Mouse (Mus musculus) kidney, postnatal 25 days (tissue): Measurements from ENCODE around the gene Tmem53.
A peak's percentile ranks its signal among the peaks of the same experiment; 100 is the strongest.

Source experiments
- DNase-seq, 2 experiments: peaks; one replicate each; pipeline ENCODE4 v3.0.0; 2021; ENCODE audit warnings: mixed read lengths in 2 of 2

Gene Tmem53

DNA sequence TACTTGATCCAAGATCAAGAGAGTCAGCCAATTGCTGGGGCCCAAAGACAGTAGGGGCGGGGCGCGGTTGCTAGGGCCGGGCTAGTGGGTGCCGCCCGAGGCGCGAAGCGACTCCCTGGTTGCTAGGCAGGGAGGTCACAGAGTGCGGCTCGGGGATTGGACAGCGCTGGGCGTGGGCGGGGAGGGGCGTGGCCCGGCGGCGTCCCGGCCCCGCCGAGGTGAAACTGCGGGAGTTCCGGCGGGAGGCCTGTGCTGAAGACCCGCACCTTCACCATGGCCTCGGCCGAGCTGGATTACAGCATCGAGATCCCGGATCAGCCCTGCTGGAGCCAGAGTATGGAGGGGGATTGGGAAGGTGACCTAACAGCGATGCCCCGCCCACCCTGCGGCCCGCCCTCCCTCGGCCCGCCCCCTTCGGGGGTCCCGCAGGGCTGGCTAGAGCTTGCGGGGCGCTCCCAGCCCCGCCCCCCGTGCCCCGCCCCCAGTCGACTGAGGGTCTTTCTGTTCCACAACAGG lies at the start of gene Tmem53, which contains the start of gene Armh1:
TSS of gene Tmem53 (plus strand) at position 151 of the 516 bp plus-strand sequence.
TSS of gene Armh1 (minus strand) at position 325 of the 516 bp plus-strand sequence.
- DNase-seq: peak; percentile 95 to 98

DNA sequence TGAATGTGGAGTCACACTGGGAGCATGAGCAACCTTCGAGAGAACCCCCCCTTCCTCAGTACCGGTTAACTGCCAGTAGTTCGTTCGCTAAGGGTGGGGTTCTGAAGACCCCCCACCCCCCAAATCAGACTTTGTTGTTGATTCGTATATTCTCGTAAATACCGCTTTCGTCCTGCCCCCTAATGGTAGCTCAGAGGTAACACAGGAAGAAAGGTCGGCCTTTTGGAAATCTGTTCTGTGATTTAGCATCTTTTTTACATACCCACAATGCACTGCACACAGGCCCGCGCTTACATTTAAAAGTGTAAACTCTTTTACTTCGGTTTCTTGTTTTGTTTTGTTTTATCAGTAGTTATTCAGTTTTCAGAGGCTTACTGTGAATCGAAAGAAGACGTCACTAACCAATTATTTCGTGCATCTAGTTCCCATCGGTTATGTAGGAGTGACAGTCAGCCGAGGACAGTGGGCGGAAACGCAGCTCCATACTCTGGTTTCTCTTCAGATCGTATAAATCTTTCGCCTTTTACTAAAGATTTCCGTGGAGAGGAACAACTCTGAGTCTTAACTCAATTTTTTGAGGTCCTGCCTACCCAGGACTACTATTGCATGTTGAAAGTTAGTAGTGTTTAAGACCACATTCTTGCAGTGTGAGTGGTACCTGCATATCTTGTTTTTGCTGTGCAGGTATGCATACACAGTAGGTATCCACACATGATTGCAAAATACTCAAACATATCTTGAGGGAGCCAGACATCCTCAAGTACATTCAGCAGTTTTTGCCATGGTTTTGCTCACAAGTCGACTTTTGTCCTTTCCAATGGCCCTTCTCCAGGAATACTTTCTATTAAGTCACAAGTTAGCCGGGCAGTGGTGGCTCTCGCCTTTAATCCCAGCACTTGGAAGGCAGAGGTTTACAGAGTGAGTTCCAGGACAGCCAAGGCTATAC lies 49.4 kb upstream of the Tmem53 start:
- DNase-seq: peak; percentile 56 to 59

DNA sequence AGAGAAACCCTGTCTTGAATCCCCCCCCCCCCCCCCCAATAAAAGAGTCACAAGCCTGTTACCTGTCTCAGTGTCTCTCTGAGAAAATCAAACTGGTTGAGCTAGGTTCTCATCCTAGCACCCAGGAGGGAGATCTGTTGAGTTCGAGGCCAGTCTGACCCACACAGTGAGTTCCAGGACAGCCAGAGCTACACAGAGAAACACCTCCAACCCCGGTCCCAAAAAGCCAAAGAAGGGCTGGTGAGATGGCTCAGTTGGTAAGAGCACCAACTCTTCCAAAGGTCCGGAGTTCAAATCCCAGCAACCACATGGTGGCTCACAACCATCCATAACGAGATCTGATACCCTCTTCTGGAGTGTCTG lies 48.8 kb upstream of the Tmem53 start:
- no peak for DNase-seq

DNA sequence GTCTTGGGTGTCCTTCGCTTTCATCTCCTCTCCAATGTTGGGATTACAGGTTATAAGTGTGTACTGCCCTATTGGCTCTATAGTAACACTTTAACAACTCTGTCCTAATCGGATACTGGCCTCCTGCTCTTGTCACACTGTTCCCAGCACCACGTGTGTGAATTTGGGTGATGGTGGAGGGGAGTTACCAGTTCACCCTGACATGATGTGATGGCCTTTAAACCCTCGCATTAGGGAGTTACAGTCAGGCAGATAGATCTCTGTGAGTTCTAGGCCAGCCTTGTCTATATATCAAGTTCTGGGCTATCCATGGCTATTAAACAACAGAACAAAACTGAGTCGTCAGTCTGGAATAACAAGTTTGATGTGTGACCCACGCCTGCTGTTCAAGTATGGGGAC lies 42.2 kb upstream of the Tmem53 start:
- DNase-seq: no peak

DNA sequence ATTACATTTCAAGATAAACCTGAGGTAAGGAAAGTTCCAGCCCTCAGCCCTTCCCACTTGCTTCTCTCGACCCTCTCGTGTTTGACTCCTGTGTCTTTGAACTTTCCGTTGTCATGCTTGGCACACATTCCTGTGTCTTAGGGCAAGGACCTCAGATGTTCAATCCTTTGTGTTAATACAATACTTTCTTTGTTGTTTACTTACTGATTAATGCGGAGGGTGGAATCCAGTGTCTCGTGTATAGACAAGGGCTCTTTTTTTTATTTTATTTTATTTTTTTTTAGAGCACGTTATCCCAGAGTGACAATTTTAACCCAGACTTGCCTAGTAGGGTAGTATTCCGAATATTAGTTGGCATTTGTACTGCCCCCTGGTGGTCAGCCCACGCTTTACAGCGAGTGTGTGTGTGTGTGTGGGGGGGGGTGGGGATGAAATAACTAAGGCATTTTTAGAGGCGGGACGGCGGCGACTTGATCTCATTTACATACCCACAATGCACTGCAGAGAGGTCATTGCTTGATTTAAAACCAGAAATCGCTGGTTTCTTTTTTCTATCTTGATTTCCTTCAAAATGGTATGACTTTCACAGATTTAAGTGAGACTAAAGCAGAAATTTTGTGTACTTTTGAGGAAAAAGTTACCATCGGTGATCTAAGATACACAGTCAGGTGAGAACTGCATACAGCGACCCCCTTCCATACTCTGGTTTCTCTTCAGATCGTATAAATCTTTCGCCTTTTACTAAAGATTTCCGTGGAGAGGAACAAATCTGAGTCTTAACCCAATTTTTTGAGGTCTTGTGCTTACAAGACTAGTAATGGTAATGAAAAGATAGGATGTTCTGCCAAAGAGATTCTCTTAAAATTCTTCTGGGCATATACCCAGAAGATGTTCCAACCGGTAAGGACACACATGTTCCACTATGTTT lies 41.3 kb upstream of the Tmem53 start:
- peak; percentile 88 to 95 for DNase-seq

DNA sequence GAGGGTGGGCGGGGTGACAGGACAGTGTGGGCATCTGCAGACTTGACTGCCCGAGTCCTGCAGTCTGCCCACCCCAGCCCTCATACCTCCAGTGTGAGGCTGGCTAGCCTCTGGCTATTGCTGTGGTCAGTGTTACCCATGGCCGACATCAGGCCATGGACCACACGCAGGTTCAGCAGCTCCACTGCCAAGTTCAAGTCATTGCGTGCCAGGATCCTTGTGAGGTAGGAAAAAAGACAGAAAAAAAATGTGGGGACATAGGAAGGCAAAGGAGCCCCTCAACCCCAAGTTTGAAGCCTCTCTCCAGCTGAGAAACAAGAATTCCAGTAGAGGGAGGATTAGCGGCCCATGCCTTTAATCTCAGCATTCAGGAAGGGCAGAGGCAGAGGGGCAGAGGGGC lies 37.5 kb upstream of the Tmem53 start:
- DNase-seq: no peak

DNA sequence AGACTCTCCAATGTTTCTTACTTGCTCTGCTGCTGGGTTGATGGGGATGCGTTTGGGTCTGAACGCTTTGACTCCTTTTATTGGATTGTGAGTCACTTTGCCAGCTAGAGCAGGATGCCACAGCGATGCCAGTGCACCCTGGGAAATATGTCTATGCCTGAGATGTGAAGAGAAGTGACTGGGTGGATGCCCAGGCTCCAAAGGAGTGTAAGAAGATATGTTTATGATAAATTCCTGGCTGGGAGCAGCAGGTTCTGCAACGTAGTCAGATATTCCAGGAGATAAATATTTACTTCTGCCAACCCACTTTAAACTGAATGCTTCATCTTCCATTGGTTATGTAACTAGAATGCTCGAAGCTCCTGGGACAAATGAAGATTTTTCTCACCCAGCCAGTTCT lies 34.7 kb upstream of the Tmem53 start:
- DNase-seq: no peak

DNA sequence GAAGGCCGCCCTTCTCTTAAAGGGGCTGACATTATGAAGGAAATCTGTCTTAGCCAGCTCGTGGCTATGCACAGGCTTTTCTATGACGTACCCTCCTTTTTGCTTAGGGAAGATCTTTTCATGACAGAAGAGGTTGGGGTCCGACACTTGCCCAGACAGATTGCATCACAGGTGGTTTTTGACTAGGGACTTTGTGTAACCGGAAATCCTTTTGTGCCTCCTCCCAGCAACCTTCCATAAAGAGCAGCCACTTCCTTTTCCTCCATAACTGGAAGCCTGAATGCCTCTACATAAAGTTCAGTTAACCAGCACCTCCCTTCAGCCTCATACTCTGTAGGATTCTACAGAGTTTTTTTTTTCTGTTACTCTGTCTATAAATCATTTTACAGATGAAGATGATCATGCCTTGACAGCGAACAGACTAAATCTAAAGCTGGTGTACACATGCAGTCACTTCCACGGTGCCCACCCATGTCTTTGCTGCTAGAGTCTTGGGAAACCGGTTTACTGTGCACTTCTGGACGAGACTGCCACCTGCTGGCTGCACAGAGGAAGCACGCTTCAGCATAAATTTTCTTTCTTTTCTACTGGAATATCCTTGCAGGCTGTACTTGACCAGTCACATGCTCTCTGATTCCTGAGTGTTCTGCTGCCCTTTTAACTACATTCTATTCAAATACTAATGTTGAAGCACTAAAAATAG lies 33.1 kb upstream of the Tmem53 start:
- peak; percentile 50 to 69 for DNase-seq

DNA sequence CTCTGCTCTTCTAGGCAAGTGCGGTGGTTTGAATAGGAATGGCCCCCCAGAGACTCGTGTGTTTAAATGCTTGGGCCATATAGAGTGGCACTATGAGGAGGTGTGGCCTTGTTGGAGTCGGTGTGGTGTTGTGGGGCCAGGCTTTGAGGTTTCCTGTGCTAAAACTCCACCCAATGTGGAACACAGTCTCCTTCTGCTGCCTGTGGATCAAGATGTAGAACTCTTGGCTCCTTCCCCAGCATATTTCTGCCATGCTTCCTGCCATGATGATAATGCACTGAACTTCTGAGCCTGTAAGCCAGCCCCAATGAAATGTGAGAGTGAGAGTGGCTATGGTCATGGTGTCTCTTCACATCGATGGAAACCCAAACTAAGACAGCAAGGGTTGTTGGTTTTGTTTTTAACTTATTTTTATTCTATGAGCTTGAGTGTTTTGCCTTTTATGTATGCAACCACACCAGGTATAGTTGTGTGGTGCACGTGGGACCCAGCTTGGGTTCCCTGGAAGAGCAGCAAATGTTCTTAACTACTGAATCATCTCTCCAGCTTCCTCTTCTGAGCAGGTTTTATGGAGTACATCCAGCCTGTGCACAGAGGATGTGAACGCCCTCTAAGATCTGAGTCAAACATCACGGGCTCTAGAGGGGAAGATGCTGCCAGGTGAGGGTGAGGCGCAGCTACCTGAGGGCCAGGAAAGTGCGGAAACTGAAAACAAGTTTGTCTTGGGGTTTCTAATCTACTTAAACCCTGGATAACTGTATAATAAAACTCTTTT lies 30.8 kb upstream of the Tmem53 start:
- DNase-seq: no peak

DNA sequence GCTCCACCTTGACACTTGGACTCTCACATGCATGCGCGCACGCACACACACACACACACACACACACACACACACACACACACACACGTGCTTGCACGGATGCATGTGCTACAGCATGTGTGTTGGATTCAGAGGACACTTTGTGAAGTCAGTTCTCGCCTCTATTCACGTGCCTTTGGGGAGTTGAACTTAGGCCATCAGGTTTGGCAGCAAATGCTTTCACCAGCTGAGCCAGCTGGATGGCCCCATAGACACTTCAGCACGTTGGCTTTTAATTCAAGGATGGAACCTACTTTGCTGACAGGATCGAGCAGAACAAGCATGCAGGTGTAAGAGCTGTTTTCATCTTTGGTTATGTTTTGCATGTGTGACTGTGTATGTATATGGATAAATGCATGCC lies 29.9 kb upstream of the Tmem53 start:
- no peak for DNase-seq

DNA sequence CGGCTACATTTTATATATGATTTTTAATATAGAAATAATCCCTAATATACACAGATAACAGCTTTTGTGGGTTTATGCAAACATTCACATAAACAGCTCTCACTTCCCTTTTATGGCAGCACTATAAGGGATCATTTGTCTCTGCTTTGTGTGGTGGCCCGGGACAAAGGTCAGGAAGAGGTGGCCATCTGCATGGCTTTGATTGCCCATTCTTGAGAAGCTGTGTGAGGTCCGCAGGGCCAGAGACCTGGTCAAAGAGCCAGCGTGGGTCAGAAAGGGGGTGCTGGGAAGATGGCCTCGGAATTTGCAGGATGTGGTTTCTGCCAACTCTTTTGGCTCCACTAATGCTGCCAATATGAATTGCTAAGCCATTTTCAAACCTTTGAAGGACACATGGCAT lies 28.8 kb upstream of the Tmem53 start:
- DNase-seq: no peak

DNA sequence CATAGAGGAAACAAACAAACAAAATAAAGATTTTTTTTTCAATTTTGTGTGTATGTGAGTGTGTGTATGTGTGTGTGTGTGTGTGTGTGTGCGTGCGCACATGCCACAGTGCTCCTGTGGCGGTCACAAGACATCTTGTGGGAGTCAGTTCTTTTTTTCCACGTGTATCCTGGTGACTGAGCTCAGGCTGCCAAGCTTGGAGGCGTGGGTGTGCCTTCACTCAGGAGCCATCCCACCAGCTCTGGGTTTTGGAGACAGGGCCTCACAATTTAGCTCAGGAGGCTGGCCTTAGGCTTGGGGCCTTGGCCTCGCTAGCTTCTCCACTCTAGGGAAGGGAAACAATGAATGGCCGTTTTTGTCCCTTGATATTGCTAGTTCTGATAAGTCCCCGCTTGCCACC lies 27.6 kb upstream of the Tmem53 start:
- DNase-seq: no peak

DNA sequence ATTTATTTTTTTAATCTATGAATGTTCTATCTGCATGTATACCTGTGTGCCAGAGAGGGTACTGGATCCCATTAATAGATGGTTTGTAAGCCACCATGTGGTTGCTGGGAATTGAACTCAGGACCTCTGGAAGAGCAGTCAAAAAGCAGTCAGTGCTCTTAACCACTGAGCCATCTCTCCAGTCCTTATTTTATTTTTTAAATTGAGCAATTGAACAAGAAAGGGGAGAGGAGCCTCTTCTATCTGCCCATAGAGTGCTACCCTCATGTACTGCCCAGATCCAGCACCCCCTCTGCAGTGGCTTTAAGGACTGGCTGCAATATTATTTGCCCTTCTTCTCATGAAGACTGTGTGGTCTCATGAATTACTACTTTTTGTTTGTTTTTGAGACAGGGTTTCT lies 26.5 kb upstream of the Tmem53 start:
- DNase-seq: no peak

DNA sequence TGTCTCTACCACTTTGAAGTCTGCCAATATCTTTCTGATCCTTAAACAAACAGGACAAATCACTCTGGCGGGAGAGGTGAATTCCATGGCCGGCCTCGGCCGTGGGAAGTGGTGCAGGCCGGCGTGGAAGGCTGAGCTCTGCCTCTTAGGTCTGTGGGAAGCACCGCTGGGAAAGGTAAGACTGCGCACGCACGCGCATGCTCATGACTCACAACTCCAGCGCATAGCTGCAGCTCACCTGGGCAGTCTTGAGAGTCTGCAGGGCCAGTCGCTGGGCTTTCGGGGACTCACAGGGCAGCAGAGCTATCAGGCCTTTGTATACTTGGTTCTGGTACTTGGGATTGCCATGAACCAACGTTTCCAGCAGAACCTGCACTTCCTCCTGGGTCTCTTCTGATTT lies 22.2 kb upstream of the Tmem53 start:
- no peak for DNase-seq

DNA sequence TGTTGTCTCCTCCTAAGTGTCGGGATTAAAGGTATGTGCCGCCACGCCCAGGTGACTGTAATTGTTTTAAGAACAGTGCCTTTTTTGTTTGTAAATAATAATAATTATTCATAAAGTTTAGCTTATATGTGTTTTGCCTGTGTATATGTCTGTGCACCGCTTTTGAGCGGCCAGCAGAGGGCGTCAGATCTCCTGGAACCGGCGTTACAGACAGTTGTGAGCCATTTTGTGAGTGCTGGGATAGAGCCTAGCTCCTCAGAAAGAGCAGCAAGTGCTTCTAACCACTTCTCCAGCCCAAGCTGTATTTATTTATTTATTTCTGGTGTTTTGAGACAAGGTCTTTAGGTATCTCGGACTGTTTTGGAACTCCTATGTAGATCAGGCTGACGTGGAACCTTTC lies 21.4 kb upstream of the Tmem53 start:
- no peak for DNase-seq

DNA sequence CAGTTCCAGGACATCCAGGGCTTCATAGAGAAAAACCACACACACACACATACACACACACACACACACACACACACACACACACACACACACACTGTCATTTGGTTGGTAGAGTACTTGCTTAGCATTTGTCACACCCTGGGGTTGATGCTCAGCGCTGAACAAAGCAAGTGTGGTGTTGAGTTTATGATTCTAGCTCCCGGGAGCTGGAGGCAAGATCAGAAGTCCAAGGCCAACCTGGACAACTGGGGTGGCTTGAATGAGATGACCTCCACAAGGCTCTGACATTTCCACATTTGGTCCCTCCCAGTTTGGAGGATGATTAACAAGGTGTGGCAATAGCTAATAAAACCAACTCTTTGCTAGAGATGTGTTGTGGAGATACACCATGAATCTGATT lies 20.5 kb upstream of the Tmem53 start:
- no peak for DNase-seq

DNA sequence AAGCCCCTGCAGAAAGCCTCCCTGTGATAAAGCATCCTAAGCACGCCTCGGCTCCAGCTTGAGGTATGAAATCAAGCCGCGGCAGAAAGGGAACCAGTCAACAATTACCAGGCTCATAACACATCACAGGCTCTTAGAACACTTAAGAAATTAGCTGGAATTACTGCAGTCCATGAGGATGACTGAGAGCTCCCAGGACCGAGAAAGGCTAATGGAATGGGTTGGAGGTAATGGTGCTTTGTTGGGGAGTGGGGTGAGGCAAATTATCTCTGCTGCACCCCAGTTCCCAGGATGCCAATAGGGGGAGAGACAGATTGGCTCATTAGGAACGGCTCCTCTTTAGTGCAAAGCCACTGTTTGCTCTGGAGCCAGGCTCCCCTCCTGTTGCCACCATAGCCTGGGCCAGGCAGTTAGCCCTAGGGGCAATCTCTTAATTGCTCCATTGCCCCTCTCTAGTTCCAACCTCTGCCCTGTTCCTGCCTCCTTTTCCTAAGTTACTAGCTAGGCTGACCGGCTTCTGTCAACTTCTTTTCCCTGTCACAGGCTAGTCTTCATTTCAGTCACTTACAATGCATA lies 17.5 kb upstream of the Tmem53 start:
- DNase-seq: no peak

DNA sequence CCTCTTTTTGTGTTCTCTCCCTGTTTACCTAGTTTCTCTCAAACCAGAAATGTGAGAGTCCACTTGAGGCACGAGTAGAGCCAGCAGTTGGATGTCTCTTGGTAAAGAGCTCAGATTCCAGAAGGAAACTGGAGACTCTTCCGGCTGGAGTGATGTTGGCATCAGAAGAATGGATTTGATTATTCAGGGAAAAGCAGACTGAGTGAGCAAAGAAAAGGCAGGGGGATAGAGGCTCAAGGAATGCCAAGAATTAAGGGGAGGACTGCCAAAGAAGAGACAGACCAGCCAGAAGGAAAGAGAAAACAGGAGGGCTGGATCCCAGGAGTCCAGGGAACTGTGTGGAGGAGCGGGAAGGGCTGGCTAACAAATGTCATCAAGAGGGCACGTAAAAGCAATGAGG lies 15.9 kb upstream of the Tmem53 start:
- DNase-seq: no peak

DNA sequence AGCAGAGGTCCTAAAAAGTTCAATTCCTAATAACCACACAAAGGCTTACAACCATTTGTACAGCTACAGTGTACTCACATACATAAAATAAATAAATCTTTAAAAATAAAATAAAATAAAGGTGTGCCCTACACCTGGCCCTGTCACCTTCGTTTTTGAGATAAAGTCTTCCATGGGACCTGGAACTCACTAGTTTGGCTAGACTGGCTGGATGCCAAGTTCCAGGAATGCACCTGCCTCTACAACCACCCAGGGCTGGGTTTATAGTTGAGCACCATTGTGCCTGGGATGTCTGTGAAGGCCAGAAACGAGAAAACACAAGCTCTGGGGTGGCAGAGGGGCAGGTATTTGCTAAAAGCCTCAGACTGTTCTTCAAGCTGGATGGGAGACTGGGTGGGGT lies 12.6 kb upstream of the Tmem53 start:
- DNase-seq: peak; percentile 67 to 75

DNA sequence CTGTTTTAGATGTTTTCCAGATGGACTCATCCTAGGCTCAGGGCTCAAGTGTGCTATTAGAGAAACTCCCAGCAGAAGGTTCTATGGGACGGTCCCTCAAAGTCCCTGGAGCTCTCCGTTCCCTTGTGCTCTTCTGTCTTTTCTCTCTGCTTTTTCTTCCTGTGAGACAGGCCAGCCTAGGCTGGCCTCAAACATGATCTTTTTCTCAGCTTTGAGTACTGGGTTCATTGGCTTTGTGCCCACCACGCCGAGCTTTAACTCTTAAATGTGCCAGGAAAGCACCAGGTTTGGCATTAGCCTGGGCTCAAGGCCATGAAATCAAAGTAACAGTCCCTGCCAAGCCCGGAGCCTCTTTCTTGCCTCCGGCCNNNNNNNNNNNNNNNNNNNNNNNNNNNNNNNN lies 10.9 kb upstream of the Tmem53 start:
- DNase-seq: peak; percentile 28 to 57

DNA sequence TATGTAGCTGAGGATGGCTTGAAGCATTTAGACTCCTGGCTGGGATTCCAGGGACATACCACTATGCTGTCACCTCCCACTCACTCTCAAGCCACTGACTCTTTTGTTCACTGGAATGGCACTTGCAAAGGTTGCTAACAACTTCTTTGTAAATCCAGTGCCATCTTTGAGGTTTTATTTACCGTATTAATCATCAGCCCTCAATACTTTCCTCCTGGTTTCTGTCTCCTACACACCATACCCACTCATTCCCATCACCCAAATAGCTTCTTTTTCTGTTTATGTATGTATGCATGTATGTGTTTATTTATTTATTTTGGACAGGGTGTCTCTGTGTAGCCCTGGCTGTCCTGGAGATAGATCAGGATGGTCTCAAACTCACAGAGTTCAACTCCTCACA lies 769 bp upstream of the Tmem53 start:
- DNase-seq: no peak

DNA sequence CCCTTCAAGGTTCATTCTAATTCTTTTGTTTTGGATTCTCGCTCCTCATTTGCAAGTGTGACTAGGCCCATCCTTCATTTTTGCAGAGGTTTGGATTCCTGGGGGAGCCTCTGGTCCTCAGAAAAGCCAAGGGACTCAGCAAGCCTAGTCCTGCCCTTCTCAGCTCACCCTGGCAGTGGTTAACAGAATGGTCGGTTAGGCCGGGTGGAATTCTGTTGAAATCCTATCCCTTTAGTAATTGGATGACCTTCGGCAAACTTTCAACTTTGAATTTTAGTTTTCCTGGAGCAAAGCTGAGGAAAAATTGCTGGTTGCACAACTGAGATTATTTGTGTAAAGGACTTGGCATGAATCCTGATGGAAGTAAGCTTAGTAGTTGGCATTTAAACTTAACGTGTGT lies 600 bp downstream of the Tmem53 start:
- DNase-seq: no peak
